Mouse (Mus musculus): Measurements from ENCODE around the gene Rundc1. TPM values are rescaled to one million over a fixed set of nuclear protein-coding genes. Genes with fewer than 3 reads are reported as not detected.
"Not testable (repeated sequence)": the region's sequence is repeated elsewhere in the genome, so short reads cannot be mapped to it uniquely, and the experiment has no call there.

The Rundc1 gene
- polyA plus RNA-seq, 2 experiments, result 2.9 to 3.9 TPM

DNA sequence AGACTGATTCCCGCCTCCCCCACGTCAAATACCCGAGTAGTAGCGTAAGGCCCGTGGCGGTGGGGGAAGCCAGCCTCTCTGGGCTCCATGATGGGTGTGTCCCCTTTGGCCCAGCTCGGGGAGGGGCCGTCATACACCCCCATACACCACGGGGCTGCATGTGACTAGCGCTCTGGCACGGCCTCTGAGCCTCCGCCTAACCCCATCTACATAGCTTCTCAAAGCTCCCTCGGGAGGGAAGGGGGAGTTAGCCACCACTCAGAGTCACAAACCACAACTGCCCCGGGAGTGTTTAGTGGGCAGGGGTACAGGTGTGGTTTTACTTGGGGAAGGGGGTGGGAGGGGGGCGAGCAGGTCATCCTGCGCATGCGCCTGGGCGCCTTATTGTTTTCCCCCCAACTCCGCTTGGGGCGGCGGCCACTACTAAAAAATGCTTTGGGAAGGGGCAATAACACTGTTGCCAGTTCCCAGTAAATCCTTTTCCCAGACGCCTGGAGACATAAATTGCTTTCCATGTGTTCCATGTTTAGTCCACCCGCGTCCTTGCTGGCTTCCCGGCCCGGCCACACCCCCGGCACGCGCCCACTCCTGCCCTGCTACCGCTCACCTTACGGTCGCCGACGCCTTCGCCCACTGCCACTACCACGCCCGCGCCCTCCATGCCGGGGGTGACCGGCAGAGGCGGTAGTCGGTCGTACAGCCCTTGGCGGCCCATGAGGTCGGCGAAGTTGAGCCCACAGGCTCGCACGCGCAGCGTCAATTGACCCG, 40.4 kb downstream of the Rundc1 start:
- Histone ChIP-seq H3K27ac (no peak overlapping the region), H3K9me3 (ENCODE audit: control insufficient read depth, low read length) (no peaks in the 10 kb centered on the region), H3K36me3 (replicated peaks; ENCODE audit: control insufficient read depth, insufficient read depth, low read depth) (peaks cover 2% of the 10 kb centered on the region; the same call in 1 of the 2 replicates), H3K4me2 (ENCODE audit: low read depth) (peak overlapping the region; percentile 96), H3K9ac (replicated peaks) (peak overlapping the region; percentile 59), H3K4me1 (replicated peaks; ENCODE audit: control insufficient read depth in 2 of 2, insufficient read depth in 2 of 2, low read length in 1 of 2) (peaks cover 22 to 34% of the 10 kb centered on the region in 2 experiments), H3K27me3 (ENCODE audit: control insufficient read depth, insufficient read depth, low read length) (peaks cover 32% of the 10 kb centered on the region), H3K4me3 (ENCODE audit: insufficient read depth in 1 of 2, low read depth in 2 of 2, low read length in 2 of 2) (peak overlapping the region; percentile 54 to 75)
- DNase-seq (ENCODE audit: low read depth in 3 of 3, low spot score in 3 of 3), result no peak
- under 1% methylated on average over 51 of the region's 51 CpGs for WGBS (ENCODE audit: insufficient replicate concordance)
- peak; percentile 11; the same call in 1 of the 2 replicates for ATAC-seq (ENCODE audit: insufficient read depth)
- TF ChIP-seq CTCF (IDR thresholded peaks at IDR 0.05; ENCODE audit: low read depth), result peak; percentile 42; the same call in 1 of the 2 replicates
- no peak for TF ChIP-seq EP300 (IDR thresholded peaks at IDR 0.05; ENCODE audit: low read depth)

DNA sequence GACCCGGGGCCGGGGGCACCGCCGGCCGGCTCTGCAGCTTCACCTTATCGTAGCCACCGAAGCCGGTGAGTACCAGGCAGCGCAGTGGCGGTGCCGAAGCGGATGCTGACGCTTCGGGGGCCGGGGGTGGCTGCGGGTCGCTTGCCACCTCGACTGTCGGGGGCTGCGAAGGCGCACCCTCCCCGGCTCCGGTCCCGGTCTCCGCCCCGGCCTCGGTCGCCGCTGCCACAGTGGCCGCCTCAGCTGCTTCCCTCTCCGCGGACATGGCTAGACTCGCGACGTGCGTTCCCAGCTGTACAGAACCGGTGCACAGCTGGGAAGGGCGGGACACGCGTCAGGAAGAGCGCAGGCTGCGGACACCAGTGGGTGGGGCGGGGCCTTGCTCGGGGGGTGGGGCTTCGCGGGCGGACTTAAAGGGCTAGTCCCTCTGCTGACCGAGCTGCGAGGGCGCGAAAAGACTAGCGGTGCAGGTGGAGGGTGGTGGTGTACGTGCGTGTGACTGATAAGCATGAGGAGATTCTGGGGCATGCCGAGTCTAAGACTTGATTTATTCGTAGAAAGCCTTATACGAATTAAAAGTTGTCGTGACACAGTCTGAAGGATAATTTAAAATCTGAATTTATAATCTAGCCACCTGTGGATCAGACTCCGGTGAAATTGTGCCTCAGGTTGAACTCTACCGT, 41.1 kb downstream of the Rundc1 start, which contains the start of gene Vat1:
Gene Vat1 (minus strand): TSS at position 362 of the 683 bp plus-strand sequence.
- TF ChIP-seq EP300 (IDR thresholded peaks at IDR 0.05; ENCODE audit: low read depth) (peak; percentile 30; the same call in 1 of the 2 replicates), CTCF (IDR thresholded peaks at IDR 0.05; ENCODE audit: low read depth) (0 out of 2 replicates have a peak, but pooled peaks have one; percentile 12)
- Histone ChIP-seq H3K27me3 (ENCODE audit: control insufficient read depth, insufficient read depth, low read length) (peaks cover 32% of the 10 kb centered on the region), H3K9ac (replicated peaks) (peak within 1 kb of the TSS; percentile 59), H3K4me3 (ENCODE audit: insufficient read depth in 1 of 2, low read depth in 2 of 2, low read length in 2 of 2) (peak within 1 kb of the TSS; percentile 54 to 75), H3K4me2 (ENCODE audit: low read depth) (peak within 1 kb of the TSS; percentile 96), H3K4me1 (replicated peaks; ENCODE audit: control insufficient read depth in 2 of 2, insufficient read depth in 2 of 2, low read length in 1 of 2) (peaks cover 22 to 34% of the 10 kb centered on the region in 2 experiments), H3K27ac (no peak within 1 kb of the TSS), H3K9me3 (ENCODE audit: control insufficient read depth, low read length) (no peaks in the 10 kb centered on the region), H3K36me3 (replicated peaks; ENCODE audit: control insufficient read depth, insufficient read depth, low read depth) (no peaks in the 10 kb centered on the region)
- peak; percentile 57 for ATAC-seq (ENCODE audit: insufficient read depth)
- peak in 1 of 3 experiments; percentile 57 for DNase-seq (ENCODE audit: low read depth in 3 of 3, low spot score in 3 of 3)
- under 1% methylated on average over 57 of the region's 60 CpGs for WGBS (ENCODE audit: insufficient replicate concordance)

GRCm38 (mm10) chr11:101466552-101466950, 41.7 kb downstream of the Rundc1 start:
- DNase-seq (ENCODE audit: low read depth in 3 of 3, low spot score in 3 of 3); H3K9ac ChIP-seq (replicated peaks); H3K36me3 ChIP-seq (replicated peaks; ENCODE audit: control insufficient read depth, insufficient read depth, low read depth); ATAC-seq (ENCODE audit: insufficient read depth); H3K27ac ChIP-seq; H3K9me3 ChIP-seq (ENCODE audit: control insufficient read depth, low read length): not testable (repeated sequence)
- Histone ChIP-seq H3K4me2 (ENCODE audit: low read depth) (peak overlapping the region; percentile 96), H3K27me3 (ENCODE audit: control insufficient read depth, insufficient read depth, low read length) (peaks cover 32% of the 10 kb centered on the region), H3K4me3 (ENCODE audit: insufficient read depth in 1 of 2, low read depth in 2 of 2, low read length in 2 of 2) (peak overlapping the region in 1 of 2 experiments; percentile 75; a peak in 2 of 4 replicates), H3K4me1 (replicated peaks; ENCODE audit: control insufficient read depth in 2 of 2, insufficient read depth in 2 of 2, low read length in 1 of 2) (peaks cover 22 to 34% of the 10 kb centered on the region in 2 experiments)
- 49% methylated on average over 5 of the region's 5 CpGs for WGBS (ENCODE audit: insufficient replicate concordance)

DNA sequence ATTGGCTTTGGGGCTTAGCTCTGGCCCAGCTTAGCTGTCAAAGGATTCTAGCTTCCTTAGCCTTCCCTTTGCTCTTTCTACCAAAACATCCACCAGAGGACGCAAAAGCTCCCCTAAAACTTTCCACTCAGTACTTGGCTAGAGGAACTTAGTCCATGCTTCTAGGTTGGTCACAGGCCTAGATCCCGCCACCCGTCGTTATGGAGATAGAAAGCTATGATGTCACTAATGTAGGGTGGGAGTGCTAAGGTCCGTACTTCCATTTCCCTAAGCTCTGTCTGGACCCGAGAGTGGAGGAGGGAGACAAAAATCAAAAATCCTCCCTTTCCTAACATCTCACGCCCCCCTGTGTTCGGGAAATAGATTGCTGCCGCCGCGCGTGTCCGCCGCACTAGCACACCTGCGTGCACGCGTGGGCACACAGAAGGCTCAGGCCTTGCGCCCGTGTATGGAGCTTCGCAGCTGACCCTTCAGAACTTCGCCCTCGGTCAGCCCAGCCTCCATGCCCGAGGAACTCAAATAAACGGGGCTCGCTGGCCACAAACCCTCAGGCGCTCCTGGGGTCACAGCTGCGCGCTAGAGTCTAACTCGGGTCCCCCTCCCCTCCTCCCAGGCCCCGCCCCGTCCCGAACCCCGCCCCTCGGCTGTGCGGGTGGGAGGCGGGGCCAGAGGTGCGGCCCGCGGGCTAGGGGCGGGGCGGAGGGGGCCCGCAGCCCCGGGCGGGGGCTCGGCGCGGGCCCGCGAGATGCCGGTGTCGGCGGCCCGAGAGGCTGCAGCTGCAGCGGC, 42.8 kb downstream of the Rundc1 start:
- no peak for DNase-seq (ENCODE audit: low read depth in 3 of 3, low spot score in 3 of 3)
- Histone ChIP-seq H3K4me1 (replicated peaks; ENCODE audit: control insufficient read depth in 2 of 2, insufficient read depth in 2 of 2, low read length in 1 of 2) (peaks cover 22 to 34% of the 10 kb centered on the region in 2 experiments), H3K9me3 (ENCODE audit: control insufficient read depth, low read length) (no peaks in the 10 kb centered on the region), H3K27ac (no peak overlapping the region), H3K27me3 (ENCODE audit: control insufficient read depth, insufficient read depth, low read length) (peaks cover 32% of the 10 kb centered on the region), H3K36me3 (replicated peaks; ENCODE audit: control insufficient read depth, insufficient read depth, low read depth) (no peaks in the 10 kb centered on the region), H3K4me3 (ENCODE audit: insufficient read depth in 1 of 2, low read depth in 2 of 2, low read length in 2 of 2) (peak overlapping the region; percentile 53 to 58), H3K4me2 (ENCODE audit: low read depth) (peak overlapping the region; percentile 80), H3K9ac (replicated peaks) (peak overlapping the region; percentile 38)
- peak; percentile 69 for ATAC-seq (ENCODE audit: insufficient read depth)
- no peak for TF ChIP-seq EP300 (IDR thresholded peaks at IDR 0.05; ENCODE audit: low read depth)
- peak; percentile 62 for TF ChIP-seq CTCF (IDR thresholded peaks at IDR 0.05; ENCODE audit: low read depth)
- WGBS (ENCODE audit: insufficient replicate concordance), result under 1% methylated on average over 54 of the region's 54 CpGs
